19 mouse cellular contexts compared by ENCODE assay signal in genomic region chr13:50975306-50975920, GRCm38 (mm10).
DNase-seq lines count a peak whose midpoint lies in the region; ATAC-seq and TF ChIP-seq lines count a peak whose summit lies in the region.
"Had no signal": no experiment of that assay in that cellular context is flagged by ENCODE, and none has a peak within 500 bp of the region (broad histone marks: within the 10 kb centered on the region; RNA-seq: fewer than 3 reads in every experiment).

No protein-coding gene starts in this region.

- H3K9me3 ChIP-seq in limb, embryonic 15.5 days: no peaks in the 10 kb centered on the region
- H3K9me3 ChIP-seq: embryonic facial prominence, embryonic 15.5 days; forebrain, embryonic 15.5 days; hindbrain, embryonic 15.5 days; neural tube, embryonic 12.5 days had no signal

- H3K4me2 ChIP-seq in limb, embryonic 15.5 days: no peak overlapping the region
- H3K4me2 ChIP-seq: embryonic facial prominence, embryonic 15.5 days; forebrain, embryonic 15.5 days; hindbrain, embryonic 15.5 days; neural tube, embryonic 12.5 days had no signal

- no peak for TF ChIP-seq CTCF in kidney, adult 2 months (conservative IDR thresholded peaks at IDR 0.05; ENCODE audit: insufficient read depth, insufficient read length, low read depth, low read length)
- no peak for TF ChIP-seq CTCF in left cerebral cortex, adult 2 months (IDR thresholded peaks at IDR 0.05)

- 21% methylated on average over 12 of the region's 12 CpGs for WGBS in kidney, adult 2 months
- 22% methylated on average over 12 of the region's 12 CpGs for WGBS in limb, embryonic 15.5 days

- H3K36me3 ChIP-seq in kidney, adult 2 months (ENCODE audit: control insufficient read depth, insufficient read depth, low read length): no peaks in the 10 kb centered on the region
- H3K36me3 ChIP-seq in limb, embryonic 15.5 days: no peaks in the 10 kb centered on the region
- H3K36me3 ChIP-seq: embryonic facial prominence, embryonic 15.5 days; forebrain, embryonic 15.5 days; hindbrain, embryonic 15.5 days; neural tube, embryonic 12.5 days had no signal

- peak; percentile 3 for DNase-seq in kidney, adult 2 months
- DNase-seq in kidney, adult 18-20 months: no peak
- DNase-seq in adrenal gland, adult (ENCODE audit: inconsistent age in 2 of 2, low spot score in 1 of 2): peak; percentile 52 to 85
- peak; percentile 66 for DNase-seq in fibroblast of lung, adult 2 months (ENCODE audit: low read depth)
- no peak for DNase-seq in left cerebral cortex, adult 2 months (ENCODE audit: extremely low spot score in 1 of 2, low spot score in 2 of 2)
- no peak for DNase-seq in urinary bladder, postnatal 14 days (ENCODE audit: low spot score)
- DNase-seq: B cell, adult 2 months; cerebellum, adult 9-11 months; gastrocnemius, adult 2 months; heart, postnatal 10 days; lung, postnatal 36 days; midbrain, embryonic 14.5 days; thymus, adult 18-20 months had no signal

- no peak for TF ChIP-seq POLR2A in kidney, adult 2 months (IDR thresholded peaks at IDR 0.05; ENCODE audit: low read depth, low read length)

- H3K4me3 ChIP-seq in kidney, adult 2 months (ENCODE audit: insufficient read depth, low read depth, low read length): no peak overlapping the region
- no peak overlapping the region for H3K4me3 ChIP-seq in limb, embryonic 15.5 days
- H3K4me3 ChIP-seq in left cerebral cortex, adult 2 months: no peak overlapping the region
- H3K4me3 ChIP-seq: embryonic facial prominence, embryonic 15.5 days; forebrain, embryonic 15.5 days; gastrocnemius, adult 2 months; hindbrain, embryonic 15.5 days; neural tube, embryonic 12.5 days had no signal

- H3K4me1 ChIP-seq in kidney, adult 2 months (ENCODE audit: control insufficient read depth, insufficient read depth, low read length): no peaks in the 10 kb centered on the region
- H3K4me1 ChIP-seq in limb, embryonic 15.5 days: peaks cover 6% of the 10 kb centered on the region
- H3K4me1 ChIP-seq: embryonic facial prominence, embryonic 15.5 days; forebrain, embryonic 15.5 days; hindbrain, embryonic 15.5 days had no signal

- H3K9ac ChIP-seq in limb, embryonic 15.5 days: no peak overlapping the region
- H3K9ac ChIP-seq: embryonic facial prominence, embryonic 15.5 days; forebrain, embryonic 15.5 days; hindbrain, embryonic 15.5 days; neural tube, embryonic 12.5 days had no signal

- ATAC-seq in limb, embryonic 15.5 days (ENCODE audit: insufficient number of reproducible peaks, low FRiP score, low TSS enrichment, low read depth): peak; percentile 32; the same call in 1 of the 2 replicates
- no peak for ATAC-seq in cerebellum, adult (ENCODE audit: insufficient number of reproducible peaks, low FRiP score, low TSS enrichment)
- ATAC-seq: forebrain, embryonic 15.5 days had no signal

- intact Hi-C loops in left cerebral cortex, adult 2 months (cut with DNase I): no loop called here

- no peak overlapping the region for H3K27ac ChIP-seq in kidney, adult 2 months (ENCODE audit: insufficient read depth, low read depth, low read length)
- no peak overlapping the region for H3K27ac ChIP-seq in limb, embryonic 15.5 days
- no peak overlapping the region for H3K27ac ChIP-seq in left cerebral cortex, adult 2 months
- H3K27ac ChIP-seq: embryonic facial prominence, embryonic 15.5 days; forebrain, embryonic 15.5 days; gastrocnemius, adult 2 months; hindbrain, embryonic 15.5 days; neural tube, embryonic 12.5 days had no signal

- H3K27me3 ChIP-seq in kidney, adult 2 months (replicated peaks; ENCODE audit: control insufficient read depth, insufficient read depth, low read length): no peaks in the 10 kb centered on the region
- H3K27me3 ChIP-seq in limb, embryonic 15.5 days: no peaks in the 10 kb centered on the region
- H3K27me3 ChIP-seq: embryonic facial prominence, embryonic 15.5 days; forebrain, embryonic 15.5 days; hindbrain, embryonic 15.5 days; neural tube, embryonic 12.5 days had no signal

Comparison
In these comparisons a context has a peak if more than half of its experiments do, and no peak if none do; other contexts are left out.
1. DNase-seq: peak in kidney, adult 2 months (single experiment), adrenal gland, adult (2 of 2) and fibroblast of lung, adult 2 months (single experiment); none in kidney, adult 18-20 months (single experiment), left cerebral cortex, adult 2 months (0 of 2) and urinary bladder, postnatal 14 days (single experiment).